Mouse (Mus musculus): ENCODE measurements at regions not wholly inside any gene's neighbourhood (a gene's known extent, or its start where the extent isn't known, plus 50 kb on each side); places are given as distances from the start of the nearest gene placed in this dataset.

DNA sequence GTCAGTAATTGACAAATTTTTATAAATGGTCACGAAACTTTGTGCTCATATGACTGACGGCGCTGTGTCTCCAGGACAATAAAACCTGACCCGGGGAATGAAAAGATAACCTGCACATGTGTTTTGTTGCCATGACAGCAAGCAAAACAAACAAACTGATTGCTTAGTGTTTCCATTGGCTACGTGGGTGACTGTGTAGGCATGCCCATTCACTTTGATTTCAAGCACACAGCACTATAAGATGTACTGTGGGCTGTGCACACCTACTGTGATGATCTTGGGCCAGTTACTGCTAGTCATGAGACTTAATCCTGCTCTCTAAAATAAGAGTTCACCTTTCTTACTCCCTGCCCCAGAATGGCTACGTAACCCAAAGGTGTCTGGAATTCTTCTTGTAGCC lies 225.4 kb downstream of the Rnf144b start:
- WGBS: 75% methylated on average over 6 of the region's 6 CpGs
- no peak overlapping the region for H3K4me2 ChIP-seq
- peaks cover 7% of the 10 kb centered on the region for H3K4me1 ChIP-seq
- no peaks in the 10 kb centered on the region for H3K9me3 ChIP-seq (replicated peaks)
- no peak overlapping the region for H3K9ac ChIP-seq
- ATAC-seq: no peak
- H3K27ac ChIP-seq: no peak overlapping the region
- no peaks in the 10 kb centered on the region for H3K27me3 ChIP-seq
- no peak overlapping the region for H3K4me3 ChIP-seq
- H3K36me3 ChIP-seq (ENCODE audit: poor library complexity, severe bottlenecking): no peaks in the 10 kb centered on the region

DNA sequence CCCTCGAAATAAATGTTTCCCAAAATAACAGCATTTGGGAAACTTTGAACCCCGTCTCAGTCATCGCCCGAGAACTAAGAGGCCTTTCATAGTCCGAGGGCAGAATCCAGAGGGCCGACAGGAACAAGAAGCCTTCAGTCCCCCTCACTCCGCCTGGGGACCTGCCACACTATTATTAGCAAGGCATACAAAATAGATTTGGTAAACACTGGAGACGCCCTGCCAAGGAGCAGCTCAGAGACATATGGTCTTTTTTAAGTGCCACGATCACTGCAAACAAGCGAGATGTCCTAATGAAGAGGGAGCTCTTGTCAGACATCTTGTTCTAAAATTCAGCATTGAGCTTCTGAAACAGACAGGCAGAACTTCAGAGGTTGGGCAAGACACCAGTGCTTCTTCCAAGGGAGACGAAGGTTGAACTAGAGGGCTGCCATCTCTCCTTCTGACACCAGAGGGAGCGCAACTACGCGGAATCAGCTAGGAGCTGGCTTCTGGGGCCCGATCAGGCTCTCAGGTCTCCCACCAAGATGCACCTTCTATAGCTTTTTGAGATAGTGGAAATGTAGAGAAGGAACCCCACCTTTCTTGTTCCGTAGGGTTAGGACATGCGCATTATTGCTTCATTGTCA lies 226.2 kb downstream of the Rnf144b start:
- Histone ChIP-seq H3K27me3 (no peaks in the 10 kb centered on the region), H3K4me2 (no peak overlapping the region), H3K4me3 (no peak overlapping the region), H3K9me3 (replicated peaks) (no peaks in the 10 kb centered on the region), H3K27ac (peak overlapping the region; percentile 12; the same call in 1 of the 2 replicates), H3K4me1 (peaks cover 7% of the 10 kb centered on the region), H3K9ac (no peak overlapping the region), H3K36me3 (ENCODE audit: poor library complexity, severe bottlenecking) (no peaks in the 10 kb centered on the region)
- ATAC-seq: 0 out of 2 replicates have a peak, but pooled peaks have one; percentile 59
- 30% methylated on average over 17 of the region's 17 CpGs for WGBS

- H3K27ac ChIP-seq: no peak overlapping the region
- ATAC-seq: no peak
- no peak overlapping the region for H3K4me3 ChIP-seq
- no peak overlapping the region for H3K9ac ChIP-seq
- no peak overlapping the region for H3K4me2 ChIP-seq
- H3K27me3 ChIP-seq: no peaks in the 10 kb centered on the region
- no peaks in the 10 kb centered on the region for H3K36me3 ChIP-seq (ENCODE audit: poor library complexity, severe bottlenecking)
- 82% methylated on average over 12 of the region's 12 CpGs for WGBS
- H3K9me3 ChIP-seq (replicated peaks): no peaks in the 10 kb centered on the region
- H3K4me1 ChIP-seq: 0 out of 2 replicates have a peak, but pooled peaks cover 7% of the 10 kb centered on the region
Observed at GRCm38 (mm10) chr13:47354446-47354845, 232.0 kb downstream of the Rnf144b start.

GRCm38 (mm10) chr13:47355169-47355568 lies 232.7 kb downstream of the Rnf144b start:
- 71% methylated on average over 5 of the region's 5 CpGs for WGBS
- H3K4me2 ChIP-seq: no peak overlapping the region
- H3K36me3 ChIP-seq (ENCODE audit: poor library complexity, severe bottlenecking): no peaks in the 10 kb centered on the region
- no peak overlapping the region for H3K4me3 ChIP-seq
- 0 out of 2 replicates have a peak, but pooled peaks cover 7% of the 10 kb centered on the region for H3K4me1 ChIP-seq
- ATAC-seq: no peak
- H3K27ac ChIP-seq: no peak overlapping the region
- H3K9ac ChIP-seq: no peak overlapping the region
- no peaks in the 10 kb centered on the region for H3K27me3 ChIP-seq
- H3K9me3 ChIP-seq (replicated peaks): no peaks in the 10 kb centered on the region

DNA sequence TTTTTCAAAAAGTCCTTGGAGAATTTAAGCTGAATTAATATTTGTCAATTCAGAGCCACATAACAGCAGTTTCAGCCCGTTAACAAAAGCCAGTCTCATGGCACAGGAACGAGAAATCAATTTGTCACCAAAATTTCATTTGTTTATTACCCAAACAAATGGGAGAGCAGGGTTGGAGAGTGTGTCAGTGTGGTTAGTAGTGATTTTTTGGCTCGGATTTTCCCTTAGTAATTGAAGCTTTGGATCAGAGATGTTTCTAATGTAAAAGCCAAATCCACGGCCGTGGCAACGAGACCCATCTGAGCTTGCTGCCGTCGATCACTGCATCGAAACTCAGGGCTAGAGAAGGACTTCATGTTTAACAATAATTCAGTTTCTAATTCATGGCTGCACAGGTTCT lies 236.5 kb downstream of the Rnf144b start:
- Histone ChIP-seq H3K4me3 (no peak overlapping the region), H3K27me3 (no peaks in the 10 kb centered on the region), H3K4me1 (0 out of 2 replicates have a peak, but pooled peaks cover 7% of the 10 kb centered on the region), H3K9ac (no peak overlapping the region), H3K27ac (no peak overlapping the region), H3K9me3 (replicated peaks) (no peaks in the 10 kb centered on the region), H3K36me3 (ENCODE audit: poor library complexity, severe bottlenecking) (no peaks in the 10 kb centered on the region), H3K4me2 (no peak overlapping the region)
- no peak for ATAC-seq
- WGBS: 73% methylated on average over 9 of the region's 9 CpGs

DNA sequence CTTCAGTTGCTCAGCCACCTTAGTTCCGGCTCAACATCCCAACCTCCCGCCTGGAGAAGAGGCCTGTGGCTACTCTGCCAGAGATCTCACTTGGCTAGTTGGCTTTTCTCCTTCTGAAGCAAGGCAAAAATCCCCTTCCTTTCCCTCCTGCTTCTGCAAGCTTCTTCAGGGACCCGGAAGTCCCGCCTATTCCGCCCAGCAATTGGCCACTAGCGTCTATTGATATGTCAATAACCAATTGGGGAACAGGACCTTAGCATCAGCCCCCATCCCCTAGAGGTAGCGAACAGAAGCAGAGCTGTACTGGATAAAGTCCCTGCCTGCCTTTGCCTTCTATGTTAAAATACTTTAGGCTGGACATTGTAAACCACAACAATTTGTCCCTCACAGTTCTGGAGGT lies 243.3 kb downstream of the Rnf144b start:
- ATAC-seq: no peak; the same call in 1 of the 2 replicates
- no peak overlapping the region for H3K4me2 ChIP-seq
- H3K36me3 ChIP-seq (ENCODE audit: poor library complexity, severe bottlenecking): no peaks in the 10 kb centered on the region
- 76% methylated on average over 7 of the region's 7 CpGs for WGBS
- no peaks in the 10 kb centered on the region for H3K27me3 ChIP-seq
- H3K27ac ChIP-seq: no peak overlapping the region
- H3K9ac ChIP-seq: no peak overlapping the region
- no peaks in the 10 kb centered on the region for H3K9me3 ChIP-seq (replicated peaks)
- peaks cover 8% of the 10 kb centered on the region for H3K4me1 ChIP-seq
- H3K4me3 ChIP-seq: no peak overlapping the region

DNA sequence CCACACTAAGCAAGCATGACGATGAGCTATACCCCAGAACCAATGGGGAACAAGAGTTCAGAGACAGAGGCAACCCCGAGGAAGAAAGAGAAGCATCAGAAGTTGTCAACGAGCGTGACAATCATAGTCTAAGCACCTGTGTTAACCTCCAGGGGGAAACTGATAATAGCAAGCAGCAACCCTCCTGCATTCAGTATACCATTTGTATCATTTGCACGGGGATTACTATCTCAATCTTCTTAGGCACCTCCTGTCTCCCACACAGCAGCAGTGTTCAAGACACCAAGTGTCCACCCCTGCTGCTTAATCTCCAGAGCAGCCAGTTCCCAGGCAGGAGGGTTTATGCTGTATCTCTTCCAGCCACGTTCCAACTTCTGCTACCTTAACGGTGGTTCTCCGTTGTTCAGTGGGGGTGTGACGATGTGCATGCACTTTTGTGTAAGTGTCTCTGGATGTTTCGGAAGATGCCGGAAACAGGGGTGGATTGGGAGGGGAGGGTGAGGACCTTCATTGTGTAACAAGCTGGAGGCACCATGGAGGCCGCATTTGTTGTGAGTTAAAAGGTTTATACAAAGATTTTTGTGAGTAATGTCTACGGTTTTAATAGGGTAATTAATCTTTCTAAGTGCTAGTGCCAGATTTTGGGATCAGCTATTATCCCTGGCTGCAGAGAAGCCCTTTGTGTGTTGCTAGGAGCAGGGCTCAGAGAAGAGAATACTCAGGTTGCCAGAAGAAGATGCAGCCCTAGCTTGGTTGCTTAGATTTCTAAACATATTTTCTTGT lies 245.8 kb downstream of the Rnf144b start:
- H3K9ac ChIP-seq: no peak overlapping the region
- no peaks in the 10 kb centered on the region for H3K27me3 ChIP-seq
- H3K4me1 ChIP-seq: peaks cover 8% of the 10 kb centered on the region
- 23% methylated on average over 13 of the region's 13 CpGs for WGBS
- no peaks in the 10 kb centered on the region for H3K9me3 ChIP-seq (replicated peaks)
- no peak overlapping the region for H3K27ac ChIP-seq
- no peak overlapping the region for H3K4me3 ChIP-seq
- ATAC-seq: no peak
- H3K36me3 ChIP-seq (ENCODE audit: poor library complexity, severe bottlenecking): no peaks in the 10 kb centered on the region
- H3K4me2 ChIP-seq: no peak overlapping the region

DNA sequence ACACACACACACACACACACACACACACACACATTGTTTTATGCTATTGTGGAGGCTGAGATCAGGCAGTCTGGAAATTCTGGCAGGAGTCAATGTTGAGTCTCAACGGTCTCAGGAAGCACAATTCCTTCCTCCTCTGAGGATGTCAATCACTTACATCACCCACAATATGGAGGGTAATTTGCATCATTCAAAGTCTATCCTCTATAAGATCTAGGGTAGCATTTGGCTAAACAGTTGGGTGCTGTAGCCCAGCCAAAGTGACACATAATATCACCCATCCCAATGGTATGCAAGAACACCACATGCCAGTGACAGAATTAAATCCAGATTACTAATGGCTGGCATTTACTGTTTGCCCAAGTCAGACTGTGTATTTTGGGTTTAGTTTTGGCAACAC lies 252.1 kb downstream of the Rnf144b start:
- WGBS: 68% methylated on average over 1 of the region's 1 CpGs
- no peaks in the 10 kb centered on the region for H3K9me3 ChIP-seq (replicated peaks)
- H3K4me1 ChIP-seq: no peaks in the 10 kb centered on the region
- H3K27me3 ChIP-seq: no peaks in the 10 kb centered on the region; the same call in 1 of the 2 replicates
- no peak overlapping the region for H3K27ac ChIP-seq
- ATAC-seq: peak; percentile 65; the same call in 1 of the 2 replicates
- H3K4me2 ChIP-seq: no peak overlapping the region
- no peak overlapping the region for H3K9ac ChIP-seq
- H3K4me3 ChIP-seq: no peak overlapping the region
- no peaks in the 10 kb centered on the region for H3K36me3 ChIP-seq (ENCODE audit: poor library complexity, severe bottlenecking)

- Histone ChIP-seq H3K27me3 (peaks cover 50% of the 10 kb centered on the region), H3K9me3 (replicated peaks) (0 out of 2 replicates have a peak, but pooled peaks cover 5% of the 10 kb centered on the region)
- no peak for ATAC-seq
Observed at GRCm38 (mm10) chr13:47391023-47391422, 268.6 kb downstream of the Rnf144b start.

DNA sequence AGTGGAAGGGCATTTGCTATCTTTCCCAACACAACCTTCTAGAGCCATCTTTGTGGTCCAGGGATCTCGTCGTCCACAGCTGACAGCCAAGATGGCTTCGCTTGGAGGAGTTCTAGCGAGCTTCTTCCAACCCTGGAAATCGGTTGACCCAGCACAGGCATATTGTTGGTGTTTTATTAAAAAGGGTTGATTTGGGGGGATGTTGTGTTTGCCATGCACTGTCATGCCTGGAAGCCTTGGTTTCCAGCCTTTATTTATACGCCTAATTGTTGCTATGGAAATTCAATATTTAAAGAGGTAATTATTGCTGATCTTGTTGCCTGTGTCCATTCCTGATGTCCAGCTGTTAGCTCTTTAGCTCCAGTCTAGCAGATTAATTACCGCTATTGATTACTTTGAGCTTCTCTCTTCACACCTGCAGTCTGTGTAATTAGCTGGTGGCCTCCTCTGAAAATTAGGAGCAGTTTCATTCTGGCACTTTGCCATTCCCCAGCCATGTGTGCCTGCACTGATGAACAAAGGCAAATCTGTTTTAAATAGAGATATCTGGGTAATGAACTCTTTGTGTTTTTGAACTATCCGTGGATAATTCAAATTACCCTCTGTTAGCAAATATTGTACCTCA lies 275.4 kb downstream of the Rnf144b start:
- H3K4me3 ChIP-seq: no peak overlapping the region
- H3K36me3 ChIP-seq (ENCODE audit: poor library complexity, severe bottlenecking): no peaks in the 10 kb centered on the region
- H3K27me3 ChIP-seq: peaks cover 71% of the 10 kb centered on the region
- peaks cover 20% of the 10 kb centered on the region for H3K4me1 ChIP-seq
- 0 out of 2 replicates have a peak, but pooled peaks cover 5% of the 10 kb centered on the region for H3K9me3 ChIP-seq (replicated peaks)
- H3K4me2 ChIP-seq: no peak overlapping the region
- WGBS: 27% methylated on average over 8 of the region's 8 CpGs
- ATAC-seq: peak; percentile 73; the same call in 1 of the 2 replicates
- peak overlapping the region; percentile 6 for H3K27ac ChIP-seq
- H3K9ac ChIP-seq: no peak overlapping the region

More at GRCm38 (mm10) chr13:47391023-47391422, 268.6 kb downstream of the Rnf144b start:
- no peak overlapping the region for H3K9ac ChIP-seq
- 0 out of 2 replicates have a peak, but pooled peaks cover under 1% of the 10 kb centered on the region for H3K4me1 ChIP-seq
- no peak overlapping the region for H3K27ac ChIP-seq
- H3K4me2 ChIP-seq: no peak overlapping the region
- H3K36me3 ChIP-seq (ENCODE audit: poor library complexity, severe bottlenecking): no peaks in the 10 kb centered on the region
- H3K4me3 ChIP-seq: no peak overlapping the region
- WGBS: 54% methylated on average over 5 of the region's 5 CpGs

GRCm38 (mm10) chr13:47398976-47399375 lies 276.5 kb downstream of the Rnf144b start:
- ATAC-seq: no peak
- Histone ChIP-seq H3K9ac (no peak overlapping the region), H3K9me3 (replicated peaks) (0 out of 2 replicates have a peak, but pooled peaks cover 5% of the 10 kb centered on the region), H3K27ac (no peak overlapping the region), H3K4me3 (no peak overlapping the region), H3K4me1 (peaks cover 20% of the 10 kb centered on the region), H3K27me3 (peaks cover 66% of the 10 kb centered on the region), H3K36me3 (ENCODE audit: poor library complexity, severe bottlenecking) (no peaks in the 10 kb centered on the region), H3K4me2 (no peak overlapping the region)
- WGBS: 73% methylated on average over 5 of the region's 5 CpGs

GRCm38 (mm10) chr13:47413261-47413660 lies 290.8 kb downstream of the Rnf144b start:
- peak; percentile 67; the same call in 1 of the 2 replicates for ATAC-seq
- Histone ChIP-seq H3K4me1 (no peaks in the 10 kb centered on the region), H3K4me2 (no peak overlapping the region), H3K36me3 (ENCODE audit: poor library complexity, severe bottlenecking) (no peaks in the 10 kb centered on the region), H3K4me3 (no peak overlapping the region), H3K27ac (no peak overlapping the region), H3K9ac (no peak overlapping the region), H3K9me3 (replicated peaks) (no peaks in the 10 kb centered on the region), H3K27me3 (peaks cover 11% of the 10 kb centered on the region)
- WGBS: 68% methylated on average over 3 of the region's 3 CpGs
